Mouse (Mus musculus) C2C12 (cell line): ENCODE data around the gene Tox4. TPM values are rescaled to one million over a fixed set of nuclear protein-coding genes. Genes with fewer than 3 reads are reported as not detected.

Experiments
- H3K27me3 ChIP-seq: one replicate; pipeline ENCODE4 v1.6.1; 2011; ENCODE audit not compliant: control insufficient read depth, insufficient read depth, insufficient read length
- H3K36me3 ChIP-seq: one replicate; pipeline ENCODE4 v1.6.1; 2011; ENCODE audit not compliant: control insufficient read depth, insufficient read depth
- H3K4me3 ChIP-seq: one replicate; pipeline ENCODE4 v1.5.1; 2011; ENCODE audit warnings: mild to moderate bottlenecking, control low read depth; ENCODE audit not compliant: poor library complexity, insufficient read depth, severe bottlenecking
- H3K79me2 ChIP-seq: one replicate; pipeline ENCODE4 v1.6.1; 2011; ENCODE audit not compliant: control insufficient read depth, insufficient read depth
- H3K79me3 ChIP-seq: one replicate; pipeline ENCODE4 v1.6.1; 2011; ENCODE audit warnings: low read depth, control low read depth
- H3ac ChIP-seq: one replicate; pipeline ENCODE3; 2011; ENCODE audit warnings: low read depth; ENCODE audit not compliant: control insufficient read depth, insufficient read length
- CEBPB ChIP-seq: IDR thresholded peaks from one replicate; pipeline ENCODE4 v1.6.1; 2011; ENCODE audit warnings: low read depth, mild to moderate bottlenecking, control low read depth, moderate library complexity
- CTCF ChIP-seq: IDR thresholded peaks from one replicate; pipeline ENCODE4 v1.5.1; 2011; ENCODE audit not compliant: control insufficient read depth, insufficient read depth, insufficient read length
- FOSL1 ChIP-seq: IDR thresholded peaks from one replicate; pipeline ENCODE4 v1.8.0; 2011; ENCODE audit warnings: mild to moderate bottlenecking, low read length; ENCODE audit not compliant: poor library complexity, insufficient read depth, severe bottlenecking
- MAX ChIP-seq: IDR thresholded peaks from one replicate; pipeline ENCODE4 v1.6.1; 2011; ENCODE audit warnings: mild to moderate bottlenecking, control low read depth
- MYOD1 ChIP-seq: IDR thresholded peaks from one replicate; pipeline ENCODE4 v1.6.1; 2011; ENCODE audit warnings: low read depth; ENCODE audit not compliant: control insufficient read depth, insufficient read length
- MYOG ChIP-seq: IDR thresholded peaks from one replicate; pipeline ENCODE4 v1.6.1; 2011; ENCODE audit not compliant: control insufficient read depth, insufficient read length; ENCODE audit errors: extremely low read depth
- USF1 ChIP-seq: IDR thresholded peaks from one replicate; pipeline ENCODE4 v1.6.1; 2011; ENCODE audit warnings: low read depth, mild to moderate bottlenecking, control low read depth, moderate library complexity
- long read RNA-seq, 2 experiments: library from polyadenylated mRNA; unstranded; transcript quantifications; one replicate each; pipeline ENCODE4 v2.0.0; 2019 to 2020
- polyA plus RNA-seq: library from polyadenylated mRNA; unstranded; fragments of >200 nt; fragmentation: generic; extraction: Trizol; gene quantifications from one replicate; pipeline ENCODE4 v1.2.1, GENCODE M21; 2012; ENCODE audit warnings: missing spikeins

Gene Tox4
- polyA plus RNA-seq: 18.3 TPM
- long read RNA-seq, experiment 1, partial matches to known transcripts: 19 of 24 reads
- long read RNA-seq, experiment 1, other reads (novel, unspliced or antisense): 4 of 24 reads
- long read RNA-seq, experiment 2, full-length matches to known transcripts: 16 of 296 reads
- long read RNA-seq, experiment 2, partial matches to known transcripts: 268 of 296 reads
- long read RNA-seq, experiment 2, other reads (novel, unspliced or antisense): 12 of 296 reads

DNA sequence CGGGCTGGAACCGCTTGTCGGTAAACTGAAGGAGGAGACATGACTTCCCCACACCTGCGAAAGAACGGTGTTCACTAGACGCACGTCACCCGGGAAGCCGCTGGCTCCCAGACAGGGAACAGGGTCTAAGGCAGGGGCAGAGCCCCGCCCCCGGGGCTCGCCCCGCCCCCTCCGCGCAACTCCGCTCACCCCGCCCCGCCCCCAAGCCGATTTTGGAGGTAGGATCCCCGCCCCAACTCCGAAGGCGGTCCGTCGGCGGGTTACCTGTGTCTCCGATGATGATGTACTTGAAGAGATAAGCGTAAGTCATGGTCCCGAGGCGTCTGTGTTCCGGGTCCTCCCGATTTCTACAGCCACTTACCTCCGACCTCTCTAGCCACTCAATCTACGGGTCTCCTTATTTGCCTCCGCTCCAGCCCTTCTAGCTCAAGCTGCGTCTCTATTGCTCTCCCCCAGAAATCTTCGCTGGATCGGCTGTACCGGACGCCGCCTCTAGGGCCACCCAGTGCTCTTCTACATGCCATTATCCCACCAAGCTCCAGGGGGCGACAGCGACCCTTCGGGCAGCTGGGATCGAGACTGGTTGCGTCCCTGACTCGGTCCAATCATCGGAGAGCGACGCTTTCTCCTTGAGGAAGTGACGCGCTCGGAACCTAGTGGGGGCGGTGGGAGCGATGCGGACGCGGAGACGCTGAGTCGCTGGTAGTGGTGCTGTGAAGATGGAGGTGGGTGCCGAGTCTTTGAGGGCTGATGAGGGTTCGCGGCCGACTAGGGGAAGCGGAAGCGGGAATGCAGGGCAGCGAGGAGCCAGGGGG lies at the start of gene Tox4, which contains the start of gene Rab2b:
Tox4 (plus strand) TSS at position 215 of the 815 bp plus-strand sequence.
Rab2b (minus strand) TSS at position 614 of the 815 bp plus-strand sequence.
- H3K27me3 ChIP-seq: no peaks in the 10 kb centered on the region
- TF ChIP-seq CTCF (peak; percentile 85), MAX (no peak)
- H3ac ChIP-seq: peak within 1 kb of the TSS; percentile 91
- H3K36me3 ChIP-seq: peaks cover 3% of the 10 kb centered on the region
- peak within 1 kb of the TSS; percentile 89 for H3K4me3 ChIP-seq
- H3K79me3 ChIP-seq: peaks cover 26% of the 10 kb centered on the region
- peaks cover 45% of the 10 kb centered on the region for H3K79me2 ChIP-seq

- no peak overlapping the region for H3K4me3 ChIP-seq
- peaks cover 10% of the 10 kb centered on the region for H3K79me2 ChIP-seq
- no peak overlapping the region for H3ac ChIP-seq
- no peaks in the 10 kb centered on the region for H3K27me3 ChIP-seq
- peaks cover 82% of the 10 kb centered on the region for H3K36me3 ChIP-seq
- TF ChIP-seq MAX (no peak), FOSL1 (no peak), MYOG (no peak), CEBPB (no peak), USF1 (no peak), MYOD1 (no peak), CTCF (no peak)
- peaks cover 5% of the 10 kb centered on the region for H3K79me3 ChIP-seq
These were observed 46.7 kb upstream of the Tox4 start for GRCm38 (mm10) chr14:52232249-52232648.

DNA sequence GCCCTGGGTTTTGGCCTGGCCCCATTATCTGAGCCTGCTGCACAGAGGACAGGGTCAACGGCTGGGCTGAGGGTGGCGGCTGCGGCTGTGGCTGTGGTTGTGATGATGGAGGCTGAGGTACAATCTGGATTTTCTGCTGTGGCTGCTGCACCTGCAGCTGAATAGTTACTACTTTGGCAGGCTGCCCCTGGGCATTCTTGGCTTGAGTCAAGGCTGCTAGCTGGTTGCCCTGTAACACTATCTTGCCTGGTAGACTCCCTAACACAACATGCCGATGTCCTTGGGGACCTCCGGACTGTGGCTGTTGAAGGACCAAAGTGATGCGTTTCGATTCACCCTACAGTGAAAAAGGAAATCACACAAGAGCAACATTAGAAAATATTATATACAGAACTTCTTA lies 43.8 kb upstream of the Tox4 start:
- Histone ChIP-seq H3K36me3 (peaks cover 66% of the 10 kb centered on the region), H3K79me2 (peaks cover 38% of the 10 kb centered on the region), H3K27me3 (no peaks in the 10 kb centered on the region), H3K4me3 (no peak overlapping the region), H3K79me3 (peaks cover 21% of the 10 kb centered on the region), H3ac (no peak overlapping the region)
- TF ChIP-seq FOSL1 (no peak), USF1 (no peak), MAX (no peak), CEBPB (no peak), CTCF (no peak), MYOD1 (no peak), MYOG (no peak)

GRCm38 (mm10) chr14:52236216-52236615 lies 42.7 kb upstream of the Tox4 start:
- TF ChIP-seq CEBPB (no peak), MYOG (no peak), MYOD1 (no peak), FOSL1 (no peak), USF1 (no peak), CTCF (no peak), MAX (no peak)
- peaks cover 48% of the 10 kb centered on the region for H3K79me2 ChIP-seq
- H3K79me3 ChIP-seq: peaks cover 27% of the 10 kb centered on the region
- no peak overlapping the region for H3ac ChIP-seq
- no peaks in the 10 kb centered on the region for H3K27me3 ChIP-seq
- H3K36me3 ChIP-seq: peaks cover 55% of the 10 kb centered on the region
- no peak overlapping the region for H3K4me3 ChIP-seq

DNA sequence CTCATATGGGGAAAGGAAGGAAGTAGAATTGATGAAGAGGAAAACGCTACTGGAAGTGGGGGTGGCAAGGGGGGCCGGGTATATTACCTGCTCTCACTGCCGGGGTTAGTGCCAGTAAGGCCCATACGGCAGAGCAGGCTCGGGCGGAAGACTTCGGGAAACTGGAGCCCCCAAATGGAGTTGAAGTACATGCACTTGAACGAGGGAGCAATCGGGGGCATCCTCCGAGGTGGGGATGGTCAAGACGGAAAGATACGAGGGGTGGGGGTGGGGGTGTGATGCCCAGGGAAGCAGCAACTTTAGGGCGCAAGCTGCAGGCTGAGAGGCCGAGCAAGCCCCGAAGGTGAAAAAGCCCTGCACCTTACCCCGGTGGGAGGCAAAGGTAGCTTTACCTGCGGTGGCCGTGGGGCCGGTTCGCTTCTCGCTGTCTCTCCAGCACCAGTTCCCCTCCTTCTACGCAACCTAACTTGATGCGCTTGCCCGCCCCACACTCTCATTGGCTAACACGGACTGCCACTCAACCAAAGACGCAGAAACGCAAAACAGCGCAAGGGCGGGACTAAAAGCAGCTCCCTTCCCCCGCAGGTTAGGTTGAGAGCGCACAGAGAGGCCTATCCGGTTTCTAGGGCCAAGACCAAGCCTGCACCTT lies 34.8 kb upstream of the Tox4 start:
- peaks cover 74% of the 10 kb centered on the region for H3K79me3 ChIP-seq
- peaks cover 100% of the 10 kb centered on the region for H3K79me2 ChIP-seq
- H3K36me3 ChIP-seq: peaks cover 4% of the 10 kb centered on the region
- H3K4me3 ChIP-seq: peak overlapping the region; percentile 84
- peak overlapping the region; percentile 87 for H3ac ChIP-seq
- H3K27me3 ChIP-seq: no peaks in the 10 kb centered on the region
- TF ChIP-seq MYOD1 (no peak), FOSL1 (no peak), MAX (no peak), USF1 (no peak), CEBPB (no peak), CTCF (no peak), MYOG (no peak)

DNA sequence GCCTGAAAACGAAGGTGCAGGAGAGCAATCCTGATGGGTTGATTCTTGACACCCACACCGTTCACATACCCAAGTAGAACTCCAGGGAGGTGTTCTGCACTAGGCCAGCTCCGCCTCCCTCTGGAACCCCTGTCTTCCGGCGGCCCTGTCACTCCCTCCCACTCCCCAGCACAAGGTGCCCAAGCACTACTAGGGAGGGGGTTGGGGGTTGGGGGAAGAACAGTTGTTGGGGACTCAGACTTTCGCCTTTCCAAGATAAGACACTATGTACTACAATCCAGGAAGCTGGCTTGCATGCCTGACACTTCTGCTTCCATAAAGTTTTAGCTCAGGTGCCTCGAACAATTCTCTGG lies 34.3 kb upstream of the Tox4 start:
- peak overlapping the region; percentile 70 for H3ac ChIP-seq
- no peak for TF ChIP-seq CEBPB
- no peak for TF ChIP-seq CTCF
- no peak for TF ChIP-seq MYOG
- TF ChIP-seq MAX: no peak
- no peak for TF ChIP-seq FOSL1
- no peak for TF ChIP-seq USF1
- no peak for TF ChIP-seq MYOD1
- H3K36me3 ChIP-seq: peaks cover 4% of the 10 kb centered on the region
- no peaks in the 10 kb centered on the region for H3K27me3 ChIP-seq
- H3K4me3 ChIP-seq: peak overlapping the region; percentile 84
- peaks cover 74% of the 10 kb centered on the region for H3K79me3 ChIP-seq
- H3K79me2 ChIP-seq: peaks cover 99% of the 10 kb centered on the region
